Mouse (Mus musculus): ENCODE results near the gene Pkig.

GRCm38 (mm10) chr2:163735980-163736379 is 77.8 kb downstream of the Pkig start:
- no peak for TF ChIP-seq CTCF (IDR thresholded peaks at IDR 0.05; ENCODE audit: low read depth, low read length)
- no peak for TF ChIP-seq POLR2A (IDR thresholded peaks at IDR 0.05; ENCODE audit: extremely low read depth, insufficient read depth, low read length)
